Mouse (Mus musculus): ENCODE results near the gene Gm44579. TPM values are rescaled to one million over a fixed set of nuclear protein-coding genes. Genes with fewer than 3 reads are reported as not detected.

Gene Gm44579
- polyA plus RNA-seq, 1 experiment from 2014 or later = not detected

GRCm38 (mm10) chr15:98139763-98140162, 81.0 kb downstream of the Gm44579 start:
- WGBS = 65% methylated on average over 7 of the region's 7 CpGs
- H3K27me3 ChIP-seq (ENCODE audit: insufficient read depth, low read length) = no peaks in the 10 kb centered on the region
- ATAC-seq (ENCODE audit: insufficient read depth) = no peak
- no peaks in the 10 kb centered on the region for H3K4me1 ChIP-seq (ENCODE audit: insufficient read depth)
- no peak for DNase-seq
- no peak overlapping the region for H3K9ac ChIP-seq
- no peak overlapping the region for H3K4me2 ChIP-seq
- no peak for TF ChIP-seq CTCF (IDR thresholded peaks at IDR 0.05; ENCODE audit: low read depth)
- no peaks in the 10 kb centered on the region for H3K9me3 ChIP-seq (ENCODE audit: low read depth, low read length)
- H3K36me3 ChIP-seq (ENCODE audit: insufficient read depth) = peaks cover 67% of the 10 kb centered on the region
- H3K4me3 ChIP-seq (ENCODE audit: low read depth, low read length) = no peak overlapping the region
- no peak overlapping the region for H3K27ac ChIP-seq (ENCODE audit: low read depth)

DNA sequence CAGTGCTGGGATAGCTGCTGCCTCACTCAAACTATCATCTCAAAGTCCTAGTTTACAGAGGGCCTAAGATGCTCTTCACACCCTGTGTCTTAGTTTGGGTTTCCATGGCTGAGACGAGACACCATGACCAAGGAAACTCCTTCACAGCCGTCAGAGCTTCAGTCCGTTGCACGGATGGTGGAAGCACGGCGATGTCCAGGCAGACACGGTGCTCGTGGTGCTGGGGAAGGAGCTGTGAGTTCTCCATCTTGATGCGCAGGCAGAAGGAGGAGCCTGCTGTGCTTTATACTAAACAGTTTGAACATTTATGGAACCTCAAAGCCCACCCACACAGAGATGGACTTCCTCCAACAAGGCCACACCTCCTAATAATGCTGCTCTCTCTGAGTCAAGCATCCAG, 83.9 kb downstream of the Gm44579 start:
- Histone ChIP-seq H3K4me2 (no peak overlapping the region), H3K36me3 (ENCODE audit: insufficient read depth) (peaks cover 78% of the 10 kb centered on the region), H3K9me3 (ENCODE audit: low read depth, low read length) (no peaks in the 10 kb centered on the region), H3K4me1 (ENCODE audit: insufficient read depth) (no peaks in the 10 kb centered on the region), H3K27ac (ENCODE audit: low read depth) (no peak overlapping the region), H3K9ac (no peak overlapping the region), H3K4me3 (ENCODE audit: low read depth, low read length) (no peak overlapping the region), H3K27me3 (ENCODE audit: insufficient read depth, low read length) (no peaks in the 10 kb centered on the region)
- 89% methylated on average over 9 of the region's 9 CpGs for WGBS
- ATAC-seq (ENCODE audit: insufficient read depth) (no peak), DNase-seq (no peak)
- no peak for TF ChIP-seq CTCF (IDR thresholded peaks at IDR 0.05; ENCODE audit: low read depth)

Other genes with a start within 250 kb of the Gm44579 start
- gene Col2a1, start 216.3 kb downstream of the Gm44579 start, polyA plus RNA-seq (2014; fragmentation: Nextera tagmentation; extraction: Ambion mirVana) = 29.3 and 33.3 TPM in 2 replicates
- 25.3 and 26.2 TPM in 2 replicates for gene Pfkm, start 128.4 kb downstream of the Gm44579 start, polyA plus RNA-seq (2014; fragmentation: Nextera tagmentation; extraction: Ambion mirVana)
- gene Senp1, start 127.2 kb downstream of the Gm44579 start, polyA plus RNA-seq (2014; fragmentation: Nextera tagmentation; extraction: Ambion mirVana) = 37.8 and 38.0 TPM in 2 replicates
- gene Asb8, start 55.4 kb downstream of the Gm44579 start, polyA plus RNA-seq (2014; fragmentation: Nextera tagmentation; extraction: Ambion mirVana) = 47.4 and 48.7 TPM in 2 replicates
- 0.14 TPM in 1 of 2 replicates, not detected in the other for gene Ccdc184, start 53.8 kb downstream of the Gm44579 start, polyA plus RNA-seq (2014; fragmentation: Nextera tagmentation; extraction: Ambion mirVana)
- gene Olfr288, start 25.4 kb downstream of the Gm44579 start, polyA plus RNA-seq (2014; fragmentation: Nextera tagmentation; extraction: Ambion mirVana) = not detected in 2 replicates
- gene Olfr287, start 79 bp upstream of the Gm44579 start, polyA plus RNA-seq (2014; fragmentation: Nextera tagmentation; extraction: Ambion mirVana) = not detected in 2 replicates
- not detected in 2 replicates for gene Olfr286, start 13.5 kb upstream of the Gm44579 start, polyA plus RNA-seq (2014; fragmentation: Nextera tagmentation; extraction: Ambion mirVana)
- gene H1fnt, start 36.3 kb upstream of the Gm44579 start, polyA plus RNA-seq (2014; fragmentation: Nextera tagmentation; extraction: Ambion mirVana) = not detected in 2 replicates
- gene Zfp641, start 75.2 kb upstream of the Gm44579 start, polyA plus RNA-seq (2014; fragmentation: Nextera tagmentation; extraction: Ambion mirVana) = 0.54 and 0.63 TPM in 2 replicates
- gene Olfr285, start 96.4 kb upstream of the Gm44579 start, polyA plus RNA-seq (2014; fragmentation: Nextera tagmentation; extraction: Ambion mirVana) = not detected in 2 replicates
- not detected in 2 replicates for gene Olfr284, start 120.0 kb upstream of the Gm44579 start, polyA plus RNA-seq (2014; fragmentation: Nextera tagmentation; extraction: Ambion mirVana)
- not detected in 2 replicates for gene Olfr283, start 160.0 kb upstream of the Gm44579 start, polyA plus RNA-seq (2014; fragmentation: Nextera tagmentation; extraction: Ambion mirVana)
- gene Olfr282, start 210.2 kb upstream of the Gm44579 start, polyA plus RNA-seq (2014; fragmentation: Nextera tagmentation; extraction: Ambion mirVana) = not detected in 2 replicates
- gene Olfr281, start 231.6 kb upstream of the Gm44579 start, polyA plus RNA-seq (2014; fragmentation: Nextera tagmentation; extraction: Ambion mirVana) = not detected in 2 replicates
- gene OR5BS1P, start 248.9 kb upstream of the Gm44579 start, polyA plus RNA-seq (2014; fragmentation: Nextera tagmentation; extraction: Ambion mirVana) = not detected in 2 replicates